Mouse (Mus musculus): ENCODE results near the gene Olfr926. TPM values are rescaled to one million over a fixed set of nuclear protein-coding genes. Genes with fewer than 3 reads are reported as not detected.
"Not testable (repeated sequence)": the region's sequence is repeated elsewhere in the genome, so short reads cannot be mapped to it uniquely, and the experiment has no call there.

The Olfr926 gene
- not detected in 2 replicates for polyA plus RNA-seq (2015; fragmentation: Nextera tagmentation; extraction: Ambion mirVana)

- ATAC-seq (ENCODE audit: low FRiP score, low read depth): no peak
- Histone ChIP-seq H3K4me2 (no peak within 1 kb of the TSS), H3K9me3 (no peaks in the 10 kb centered on the region), H3K4me1 (replicated peaks) (no peaks in the 10 kb centered on the region), H3K27ac (replicated peaks) (no peak within 1 kb of the TSS), H3K27me3 (no peaks in the 10 kb centered on the region), H3K36me3 (no peaks in the 10 kb centered on the region), H3K4me3 (no peak within 1 kb of the TSS), H3K9ac (no peak within 1 kb of the TSS)
- WGBS: 88% methylated on average over 2 of the region's 2 CpGs
These were observed at the start of gene Olfr926 for GRCm38 (mm10) chr9:38876826-38877225. Gene Olfr926, plus strand, starts transcription at chr9:38877126.

- Histone ChIP-seq H3K9ac (no peak overlapping the region), H3K36me3 (no peaks in the 10 kb centered on the region), H3K27me3 (no peaks in the 10 kb centered on the region), H3K4me3 (no peak overlapping the region), H3K27ac (replicated peaks) (no peak overlapping the region), H3K4me2 (no peak overlapping the region), H3K9me3 (no peaks in the 10 kb centered on the region), H3K4me1 (replicated peaks) (no peaks in the 10 kb centered on the region)
- ATAC-seq (ENCODE audit: low FRiP score, low read depth): no peak
- WGBS: 86% methylated on average over 2 of the region's 2 CpGs
These were observed 43.9 kb upstream of the Olfr926 start for GRCm38 (mm10) chr9:38833027-38833426.

GRCm38 (mm10) chr9:38844149-38844548, 32.8 kb upstream of the Olfr926 start, which contains the start of gene Olfr924:
Gene Olfr924, plus strand, starts transcription at chr9:38844449.
- H3K4me1 ChIP-seq (replicated peaks): no peaks in the 10 kb centered on the region
- no peak within 1 kb of the TSS for H3K27ac ChIP-seq (replicated peaks)
- no peaks in the 10 kb centered on the region for H3K9me3 ChIP-seq
- H3K4me2 ChIP-seq: no peak within 1 kb of the TSS
- H3K4me3 ChIP-seq: no peak within 1 kb of the TSS
- no peak for ATAC-seq (ENCODE audit: low FRiP score, low read depth)
- no peaks in the 10 kb centered on the region for H3K27me3 ChIP-seq
- WGBS: 89% methylated on average over 1 of the region's 1 CpGs
- no peaks in the 10 kb centered on the region for H3K36me3 ChIP-seq
- no peak within 1 kb of the TSS for H3K9ac ChIP-seq

- Histone ChIP-seq H3K4me3 (no peak within 1 kb of the TSS), H3K9me3 (no peaks in the 10 kb centered on the region), H3K27me3 (no peaks in the 10 kb centered on the region), H3K9ac (no peak within 1 kb of the TSS), H3K4me2 (no peak within 1 kb of the TSS), H3K27ac (replicated peaks) (no peak within 1 kb of the TSS), H3K4me1 (replicated peaks) (no peaks in the 10 kb centered on the region), H3K36me3 (no peaks in the 10 kb centered on the region)
- no peak for ATAC-seq (ENCODE audit: low FRiP score, low read depth)
These were observed 22.2 kb upstream of the Olfr926 start, which contains the start of gene Olfr26 for GRCm38 (mm10) chr9:38854760-38855159. Gene Olfr26, plus strand, starts transcription at chr9:38855060.

- not testable (repeated sequence) for ATAC-seq (ENCODE audit: low FRiP score, low read depth)
- WGBS: 53% methylated on average over 2 of the region's 2 CpGs
These were observed 2.0 kb upstream of the Olfr926 start for GRCm38 (mm10) chr9:38874880-38875279.

More at GRCm38 (mm10) chr9:38874880-38875279, 2.0 kb upstream of the Olfr926 start:
- not testable (repeated sequence) for H3K9me3 ChIP-seq; H3K9ac ChIP-seq; H3K36me3 ChIP-seq; H3K27ac ChIP-seq (replicated peaks); H3K4me2 ChIP-seq; H3K27me3 ChIP-seq; H3K4me3 ChIP-seq; H3K4me1 ChIP-seq (replicated peaks)

Other genes with a start within 250 kb of the Olfr926 start
- not detected in 2 replicates for gene Olfr916, start 217.3 kb upstream of the Olfr926 start, polyA plus RNA-seq (2015; fragmentation: Nextera tagmentation; extraction: Ambion mirVana)
- gene Olfr917, start 211.3 kb upstream of the Olfr926 start, polyA plus RNA-seq (2015; fragmentation: Nextera tagmentation; extraction: Ambion mirVana): not detected in 2 replicates
- gene Olfr918, start 202.5 kb upstream of the Olfr926 start, polyA plus RNA-seq (2015; fragmentation: Nextera tagmentation; extraction: Ambion mirVana): not detected in 2 replicates
- not detected in 2 replicates for gene Olfr919, start 173.5 kb upstream of the Olfr926 start, polyA plus RNA-seq (2015; fragmentation: Nextera tagmentation; extraction: Ambion mirVana)
- gene Vwa5a, start 158.9 kb upstream of the Olfr926 start, polyA plus RNA-seq (2015; fragmentation: Nextera tagmentation; extraction: Ambion mirVana): 8.5 and 9.1 TPM in 2 replicates
- gene Olfr920, start 124.8 kb upstream of the Olfr926 start, polyA plus RNA-seq (2015; fragmentation: Nextera tagmentation; extraction: Ambion mirVana): not detected in 2 replicates
- gene Olfr921, start 104.1 kb upstream of the Olfr926 start, polyA plus RNA-seq (2015; fragmentation: Nextera tagmentation; extraction: Ambion mirVana): not detected in 2 replicates
- gene Olfr922, start 62.5 kb upstream of the Olfr926 start, polyA plus RNA-seq (2015; fragmentation: Nextera tagmentation; extraction: Ambion mirVana): not detected in 2 replicates
- gene Olfr923, start 50.6 kb upstream of the Olfr926 start, polyA plus RNA-seq (2015; fragmentation: Nextera tagmentation; extraction: Ambion mirVana): not detected in 2 replicates
- not detected in 2 replicates for gene Olfr924, start 32.7 kb upstream of the Olfr926 start, polyA plus RNA-seq (2015; fragmentation: Nextera tagmentation; extraction: Ambion mirVana)
- gene Olfr26, start 22.1 kb upstream of the Olfr926 start, polyA plus RNA-seq (2015; fragmentation: Nextera tagmentation; extraction: Ambion mirVana): not detected in 2 replicates
- not detected in 2 replicates for gene Olfr930, start 52.7 kb downstream of the Olfr926 start, polyA plus RNA-seq (2015; fragmentation: Nextera tagmentation; extraction: Ambion mirVana)
- gene Olfr933, start 95.2 kb downstream of the Olfr926 start, polyA plus RNA-seq (2015; fragmentation: Nextera tagmentation; extraction: Ambion mirVana): not detected in 2 replicates
- gene Olfr934, start 111.2 kb downstream of the Olfr926 start, polyA plus RNA-seq (2015; fragmentation: Nextera tagmentation; extraction: Ambion mirVana): not detected in 2 replicates
- gene Olfr935, start 122.6 kb downstream of the Olfr926 start, polyA plus RNA-seq (2015; fragmentation: Nextera tagmentation; extraction: Ambion mirVana): not detected in 2 replicates
- not detected in 2 replicates for gene Olfr146, start 146.3 kb downstream of the Olfr926 start, polyA plus RNA-seq (2015; fragmentation: Nextera tagmentation; extraction: Ambion mirVana)
- not detected in 2 replicates for gene Olfr937, start 187.8 kb downstream of the Olfr926 start, polyA plus RNA-seq (2015; fragmentation: Nextera tagmentation; extraction: Ambion mirVana)
- not detected in 2 replicates for gene Olfr938, start 201.8 kb downstream of the Olfr926 start, polyA plus RNA-seq (2015; fragmentation: Nextera tagmentation; extraction: Ambion mirVana)

Data from hindbrain, embryonic 15.5 days (tissue).